Mouse (Mus musculus): ENCODE results near the gene Ephb1. TPM values are rescaled to one million over a fixed set of nuclear protein-coding genes. Genes with fewer than 3 reads are reported as not detected.

The Ephb1 gene
- polyA plus RNA-seq, 1 experiment = 3.0 TPM

DNA sequence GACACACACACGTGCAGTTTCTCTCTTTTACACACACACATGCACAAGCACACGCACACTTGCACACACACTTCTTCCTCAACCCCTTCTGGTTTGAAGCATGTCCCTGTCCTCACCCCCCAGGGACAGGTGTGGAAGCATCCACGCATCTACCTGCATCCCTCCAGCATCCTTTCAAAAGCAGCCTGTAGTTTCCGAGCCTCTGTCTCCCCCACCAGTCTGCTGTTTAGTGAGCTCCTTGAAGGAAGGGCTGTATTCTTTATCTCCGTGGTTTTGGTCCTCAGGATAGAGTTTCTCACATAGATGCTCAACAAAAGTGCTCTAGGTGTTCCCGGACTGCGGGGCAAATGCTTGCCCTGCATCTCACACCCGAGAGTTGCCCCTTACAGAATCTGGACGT is 9.4 kb downstream of the Ephb1 start:
- H3K27me3 ChIP-seq (ENCODE audit: control insufficient read depth, insufficient read depth, low read length) = no peaks in the 10 kb centered on the region
- no peak overlapping the region for H3K4me3 ChIP-seq (ENCODE audit: control insufficient read depth, low read depth, low read length)
- H3K4me1 ChIP-seq (ENCODE audit: control insufficient read depth, insufficient read depth, low read length) = no peaks in the 10 kb centered on the region
- H3K36me3 ChIP-seq (ENCODE audit: control insufficient read depth, insufficient read depth, low read length) = no peaks in the 10 kb centered on the region
- TF ChIP-seq POLR2A (IDR thresholded peaks at IDR 0.05; ENCODE audit: control insufficient read depth, low read depth, low read length) (no peak), CTCF (IDR thresholded peaks at IDR 0.05; ENCODE audit: control insufficient read depth, insufficient read depth, insufficient replicate concordance, low read depth, low read length) (no peak)
- H3K27ac ChIP-seq (ENCODE audit: control insufficient read depth, insufficient read depth, low read depth, low read length) = no peak overlapping the region

GRCm38 (mm10) chr9:102344086-102344930 is 10.2 kb downstream of the Ephb1 start:
- no peaks in the 10 kb centered on the region for H3K4me1 ChIP-seq (ENCODE audit: control insufficient read depth, insufficient read depth, low read length)
- no peak overlapping the region for H3K4me3 ChIP-seq (ENCODE audit: control insufficient read depth, low read depth, low read length)
- TF ChIP-seq POLR2A (IDR thresholded peaks at IDR 0.05; ENCODE audit: control insufficient read depth, low read depth, low read length) (no peak), CTCF (IDR thresholded peaks at IDR 0.05; ENCODE audit: control insufficient read depth, insufficient read depth, insufficient replicate concordance, low read depth, low read length) (no peak)
- no peak overlapping the region for H3K27ac ChIP-seq (ENCODE audit: control insufficient read depth, insufficient read depth, low read depth, low read length)
- H3K27me3 ChIP-seq (ENCODE audit: control insufficient read depth, insufficient read depth, low read length) = no peaks in the 10 kb centered on the region
- H3K36me3 ChIP-seq (ENCODE audit: control insufficient read depth, insufficient read depth, low read length) = no peaks in the 10 kb centered on the region

DNA sequence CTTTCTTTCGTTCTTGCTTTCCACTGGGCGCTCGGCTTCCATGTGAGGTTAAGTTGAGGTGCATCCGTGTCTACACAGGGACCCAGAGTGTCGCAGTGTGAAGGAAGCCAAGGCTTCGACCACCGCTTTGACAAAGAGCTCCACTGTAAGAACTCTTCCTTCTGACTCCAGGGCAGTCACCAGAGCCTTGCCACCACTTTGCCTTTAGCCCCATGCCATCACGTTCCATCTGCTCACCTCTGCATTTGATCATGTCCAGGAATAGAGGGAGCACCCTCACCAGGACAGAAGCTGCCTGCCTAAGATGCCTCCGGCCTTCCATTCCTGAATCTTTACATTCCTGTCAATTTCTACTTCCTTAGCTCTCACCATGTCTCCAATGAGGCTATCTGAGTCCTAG is 11.4 kb downstream of the Ephb1 start:
- no peak overlapping the region for H3K27ac ChIP-seq (ENCODE audit: control insufficient read depth, insufficient read depth, low read depth, low read length)
- H3K27me3 ChIP-seq (ENCODE audit: control insufficient read depth, insufficient read depth, low read length) = no peaks in the 10 kb centered on the region
- H3K36me3 ChIP-seq (ENCODE audit: control insufficient read depth, insufficient read depth, low read length) = no peaks in the 10 kb centered on the region
- no peak overlapping the region for H3K4me3 ChIP-seq (ENCODE audit: control insufficient read depth, low read depth, low read length)
- no peak for TF ChIP-seq POLR2A (IDR thresholded peaks at IDR 0.05; ENCODE audit: control insufficient read depth, low read depth, low read length)
- TF ChIP-seq CTCF (IDR thresholded peaks at IDR 0.05; ENCODE audit: control insufficient read depth, insufficient read depth, insufficient replicate concordance, low read depth, low read length) = no peak
- no peaks in the 10 kb centered on the region for H3K4me1 ChIP-seq (ENCODE audit: control insufficient read depth, insufficient read depth, low read length)

DNA sequence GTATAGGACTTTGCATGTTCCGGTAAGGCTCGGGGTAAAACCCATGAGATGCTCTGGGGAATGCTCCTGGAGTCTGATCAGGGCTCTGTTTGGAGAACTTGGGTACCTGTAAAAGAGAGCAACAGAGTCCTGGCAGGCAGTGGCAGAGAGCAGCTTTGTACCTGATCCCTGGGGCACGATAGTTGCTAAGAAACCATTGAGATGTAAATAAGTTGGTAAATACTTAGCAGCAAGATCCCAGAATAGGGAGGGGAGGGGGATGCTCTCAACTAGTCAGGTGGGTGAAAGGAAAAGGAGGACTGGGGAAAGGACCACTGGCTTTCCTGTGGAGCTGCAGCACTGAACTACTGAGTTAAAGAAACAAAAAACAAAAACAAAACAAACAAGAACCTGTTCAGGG is 12.5 kb downstream of the Ephb1 start:
- Histone ChIP-seq H3K36me3 (ENCODE audit: control insufficient read depth, insufficient read depth, low read length) (no peaks in the 10 kb centered on the region), H3K27ac (ENCODE audit: control insufficient read depth, insufficient read depth, low read depth, low read length) (no peak overlapping the region), H3K4me3 (ENCODE audit: control insufficient read depth, low read depth, low read length) (no peak overlapping the region), H3K27me3 (ENCODE audit: control insufficient read depth, insufficient read depth, low read length) (no peaks in the 10 kb centered on the region), H3K4me1 (ENCODE audit: control insufficient read depth, insufficient read depth, low read length) (no peaks in the 10 kb centered on the region)
- TF ChIP-seq CTCF (IDR thresholded peaks at IDR 0.05; ENCODE audit: control insufficient read depth, insufficient read depth, insufficient replicate concordance, low read depth, low read length) = no peak
- no peak for TF ChIP-seq POLR2A (IDR thresholded peaks at IDR 0.05; ENCODE audit: control insufficient read depth, low read depth, low read length)

DNA sequence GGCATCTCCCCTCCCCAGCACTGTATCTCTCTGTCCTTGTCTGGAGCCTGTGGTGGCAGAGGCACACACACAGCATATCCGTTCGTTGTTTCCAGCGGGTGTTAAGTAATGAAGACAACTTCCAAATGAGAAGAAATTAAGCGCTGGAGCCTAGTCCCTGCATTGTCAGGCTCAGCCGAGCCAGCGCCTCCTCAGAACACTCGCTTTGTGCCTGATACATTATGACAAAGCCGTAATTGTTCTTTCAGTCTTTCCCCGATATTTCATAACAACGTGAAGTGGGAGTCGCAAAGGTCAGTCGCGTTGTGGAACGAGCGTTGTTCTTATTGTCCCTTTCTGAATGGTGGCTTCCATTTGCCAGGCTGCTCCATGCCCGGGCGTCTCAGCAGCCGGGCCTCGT is 13.7 kb downstream of the Ephb1 start:
- H3K4me1 ChIP-seq (ENCODE audit: control insufficient read depth, insufficient read depth, low read length) = no peaks in the 10 kb centered on the region
- H3K27ac ChIP-seq (ENCODE audit: control insufficient read depth, insufficient read depth, low read depth, low read length) = no peak overlapping the region
- no peak overlapping the region for H3K4me3 ChIP-seq (ENCODE audit: control insufficient read depth, low read depth, low read length)
- H3K36me3 ChIP-seq (ENCODE audit: control insufficient read depth, insufficient read depth, low read length) = no peaks in the 10 kb centered on the region
- no peak for TF ChIP-seq CTCF (IDR thresholded peaks at IDR 0.05; ENCODE audit: control insufficient read depth, insufficient read depth, insufficient replicate concordance, low read depth, low read length)
- no peak for TF ChIP-seq POLR2A (IDR thresholded peaks at IDR 0.05; ENCODE audit: control insufficient read depth, low read depth, low read length)
- H3K27me3 ChIP-seq (ENCODE audit: control insufficient read depth, insufficient read depth, low read length) = no peaks in the 10 kb centered on the region

DNA sequence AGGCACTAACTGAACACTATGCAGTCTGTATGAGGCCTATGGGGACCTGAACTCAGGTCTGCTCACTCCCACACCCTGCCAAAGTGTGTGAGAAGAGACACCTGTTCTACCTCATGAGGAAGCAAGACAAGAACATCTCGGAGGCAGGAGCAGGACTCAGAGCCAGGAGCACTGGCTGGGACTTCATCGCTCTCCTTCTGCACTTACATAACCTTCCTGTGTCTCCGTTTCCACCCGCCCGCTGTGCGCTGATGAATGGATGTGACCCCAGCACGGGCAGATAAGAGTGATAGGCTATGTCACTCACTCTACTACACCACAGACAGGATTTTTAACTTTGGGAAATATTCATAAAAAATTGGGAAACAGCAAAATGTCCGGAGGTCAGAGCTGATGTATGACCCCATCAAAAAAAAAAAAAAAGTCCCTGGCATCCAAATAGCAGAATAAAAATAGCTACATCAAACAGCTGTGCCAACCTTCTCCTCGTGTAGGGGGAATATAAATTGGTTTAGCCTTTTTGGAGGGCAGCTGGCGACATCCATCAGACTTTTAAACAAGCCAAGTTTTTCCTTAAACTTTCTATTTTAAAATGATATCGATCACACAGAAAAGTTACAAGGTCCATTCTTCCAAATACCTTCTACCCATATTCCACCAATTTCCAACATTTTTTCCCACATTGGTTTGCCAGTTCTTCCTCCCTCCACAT is 18.8 kb downstream of the Ephb1 start:
- H3K4me1 ChIP-seq (ENCODE audit: control insufficient read depth, insufficient read depth, low read length) = no peaks in the 10 kb centered on the region
- H3K27me3 ChIP-seq (ENCODE audit: control insufficient read depth, insufficient read depth, low read length) = no peaks in the 10 kb centered on the region
- no peak overlapping the region for H3K27ac ChIP-seq (ENCODE audit: control insufficient read depth, insufficient read depth, low read depth, low read length)
- no peak for TF ChIP-seq POLR2A (IDR thresholded peaks at IDR 0.05; ENCODE audit: control insufficient read depth, low read depth, low read length)
- no peak for TF ChIP-seq CTCF (IDR thresholded peaks at IDR 0.05; ENCODE audit: control insufficient read depth, insufficient read depth, insufficient replicate concordance, low read depth, low read length)
- H3K36me3 ChIP-seq (ENCODE audit: control insufficient read depth, insufficient read depth, low read length) = no peaks in the 10 kb centered on the region
- no peak overlapping the region for H3K4me3 ChIP-seq (ENCODE audit: control insufficient read depth, low read depth, low read length)

DNA sequence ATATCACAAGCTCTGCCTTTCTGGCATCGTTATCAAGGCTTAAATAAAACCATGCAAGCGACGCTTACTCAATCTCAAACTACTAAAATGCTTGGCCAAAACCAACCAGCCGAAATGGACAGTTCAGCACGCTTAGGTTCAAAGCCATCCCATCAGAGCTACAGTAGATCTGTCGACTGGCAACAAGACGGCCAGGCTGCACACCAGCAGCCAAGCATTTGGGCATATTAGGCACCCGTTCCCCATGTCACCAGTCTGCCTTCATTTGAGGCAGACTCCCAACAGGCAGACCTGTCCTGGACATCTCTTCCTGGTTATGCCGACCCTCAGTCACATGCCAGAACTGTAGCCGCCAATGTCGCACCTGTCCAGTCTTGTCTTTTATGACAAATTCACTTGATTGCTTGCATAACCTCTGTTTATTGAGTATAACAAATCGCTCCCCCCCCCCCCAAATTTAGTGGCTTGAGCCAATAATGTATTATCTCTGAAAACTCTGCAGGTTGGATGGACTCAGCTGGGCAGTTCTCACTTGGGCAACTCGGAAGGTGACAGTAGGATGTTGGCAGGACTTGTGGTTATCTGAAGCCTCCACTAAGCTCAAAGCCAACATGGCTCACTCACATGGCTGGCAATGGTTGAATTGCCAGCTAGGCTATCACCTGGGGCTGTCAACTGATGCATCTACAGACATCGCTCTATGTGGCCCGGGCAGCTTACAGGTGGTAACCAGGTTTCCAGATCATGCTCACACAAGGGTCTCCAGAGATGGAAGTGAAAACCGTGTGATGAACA is 24.0 kb downstream of the Ephb1 start:
- H3K27ac ChIP-seq (ENCODE audit: control insufficient read depth, insufficient read depth, low read depth, low read length) = no peak overlapping the region
- H3K36me3 ChIP-seq (ENCODE audit: control insufficient read depth, insufficient read depth, low read length) = no peaks in the 10 kb centered on the region
- TF ChIP-seq CTCF (IDR thresholded peaks at IDR 0.05; ENCODE audit: control insufficient read depth, insufficient read depth, insufficient replicate concordance, low read depth, low read length) (no peak), POLR2A (IDR thresholded peaks at IDR 0.05; ENCODE audit: control insufficient read depth, low read depth, low read length) (no peak)
- H3K27me3 ChIP-seq (ENCODE audit: control insufficient read depth, insufficient read depth, low read length) = no peaks in the 10 kb centered on the region
- H3K4me3 ChIP-seq (ENCODE audit: control insufficient read depth, low read depth, low read length) = no peak overlapping the region
- H3K4me1 ChIP-seq (ENCODE audit: control insufficient read depth, insufficient read depth, low read length) = no peaks in the 10 kb centered on the region
